Mouse (Mus musculus) midbrain, embryonic 12.5 days (tissue): ENCODE data around the gene A030003K21Rik. TPM values are rescaled to one million over a fixed set of nuclear protein-coding genes. Genes with fewer than 3 reads are reported as not detected.
"Not testable (repeated sequence)": the region's sequence is repeated elsewhere in the genome, so short reads cannot be mapped to it uniquely, and the experiment has no call there.

Source experiments
- ATAC-seq: fragments of 200-750 bp; cut with Nextera tagmentation; 2 replicates; pipeline ENCODE4 v1.8.0; 2017; ENCODE audit warnings: low read depth, moderate TSS enrichment, moderate library complexity; ENCODE audit not compliant: low FRiP score
- H3K27ac ChIP-seq: fragments of 300-500 bp; sonication (generic); replicated peaks from 2 replicates; pipeline ENCODE4 v1.5.1; 2016; ENCODE audit warnings: mild to moderate bottlenecking
- H3K27me3 ChIP-seq: fragments of 300-500 bp; sonication (generic); 2 replicates; pipeline ENCODE4 v1.6.1; 2016; ENCODE audit warnings: mild to moderate bottlenecking
- H3K36me3 ChIP-seq: fragments of 300-500 bp; sonication (generic); 2 replicates; pipeline ENCODE4 v1.6.1; 2016
- H3K4me1 ChIP-seq: fragments of 300-500 bp; sonication (generic); 2 replicates; pipeline ENCODE4 v1.6.1; 2016
- H3K4me2 ChIP-seq: fragments of 300-500 bp; sonication (generic); replicated peaks from 2 replicates; pipeline ENCODE4 v1.6.1; 2016; ENCODE audit warnings: mild to moderate bottlenecking, moderate library complexity
- H3K4me3 ChIP-seq: fragments of 300-500 bp; sonication (generic); 2 replicates; pipeline ENCODE4 v1.5.1; 2016; ENCODE audit warnings: mild to moderate bottlenecking
- H3K9ac ChIP-seq: fragments of 300-500 bp; sonication (generic); replicated peaks from 2 replicates; pipeline ENCODE4 v1.6.1; 2016; ENCODE audit warnings: mild to moderate bottlenecking, moderate library complexity
- H3K9me3 ChIP-seq: fragments of 300-500 bp; sonication (generic); 2 replicates; pipeline ENCODE4 v1.6.1; 2016; ENCODE audit warnings: mild to moderate bottlenecking
- WGBS: fragments of 180-500 bp; shearing (Covaris S2); methylation state at CpG from one replicate; pipeline ENCODE4 v1.1.7; 2016; 5-methylcytosine and 5-hydroxymethylcytosine counted together
- polyA plus RNA-seq: library from polyadenylated mRNA; unstranded; fragments of >200 nt; fragmentation: Nextera tagmentation; extraction: Ambion mirVana; gene quantifications from 2 replicates; pipeline ENCODE4 v1.2.1, GENCODE M21; 2016

The A030003K21Rik gene
- polyA plus RNA-seq: not detected in 2 replicates

GRCm38 (mm10) chr1:82943295-82943694 is at the start of gene A030003K21Rik:
TSS of gene A030003K21Rik (minus strand) at chr1:82943388.
- H3K9me3 ChIP-seq, H3K36me3 ChIP-seq, ATAC-seq, H3K27me3 ChIP-seq, H3K4me1 ChIP-seq, H3K27ac ChIP-seq, H3K9ac ChIP-seq, H3K4me3 ChIP-seq, H3K4me2 ChIP-seq: not testable (repeated sequence)
- WGBS: no CpG with 5 or more reads among the region's 6 CpGs

DNA sequence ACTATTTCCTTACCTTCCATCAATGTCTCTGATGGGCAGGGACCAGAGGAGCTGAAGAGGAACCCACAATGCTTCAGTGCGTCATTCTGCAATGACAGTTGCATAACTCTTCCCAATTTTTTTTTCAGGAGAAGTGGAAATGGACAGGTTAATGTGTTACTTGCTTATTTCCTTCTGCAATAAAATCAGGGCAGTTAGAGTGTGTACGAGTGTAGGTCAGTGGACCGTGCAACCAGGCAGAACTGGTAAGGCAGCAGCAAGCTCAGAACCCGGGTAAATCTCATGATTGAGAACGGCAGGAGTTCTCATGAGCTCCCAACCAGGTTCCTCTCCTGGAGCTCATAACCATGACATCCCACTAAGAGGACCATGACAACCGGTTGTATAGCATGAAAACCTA is 48.9 kb upstream of the A030003K21Rik start:
- Histone ChIP-seq H3K27ac (no peak overlapping the region), H3K4me1 (no peaks in the 10 kb centered on the region), H3K9ac (no peak overlapping the region), H3K27me3 (no peaks in the 10 kb centered on the region), H3K4me3 (no peak overlapping the region), H3K9me3 (no peaks in the 10 kb centered on the region), H3K36me3 (no peaks in the 10 kb centered on the region), H3K4me2 (no peak overlapping the region)
- WGBS: 86% methylated on average over 6 of the region's 6 CpGs
- no peak for ATAC-seq

DNA sequence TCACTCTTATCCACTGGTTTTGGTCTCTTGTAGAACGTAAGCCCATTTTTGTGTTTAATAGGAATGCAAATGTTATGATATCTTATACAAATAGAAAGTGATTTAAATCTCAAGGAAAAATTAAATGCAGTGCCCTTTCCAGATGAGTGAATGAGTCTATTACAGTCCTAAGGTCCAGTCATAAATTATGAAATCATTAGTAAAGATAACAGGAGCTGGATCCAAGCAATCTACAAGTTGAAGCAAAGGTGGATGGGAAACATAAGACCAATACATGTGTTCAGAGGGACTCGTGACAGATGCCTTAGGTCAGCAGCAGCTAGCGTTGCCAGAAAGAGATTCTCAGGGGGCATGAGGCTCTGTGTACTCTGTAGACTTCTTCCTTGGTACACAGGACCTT is 48.4 kb upstream of the A030003K21Rik start:
- no peak for ATAC-seq
- WGBS: 88% methylated on average over 3 of the region's 3 CpGs
- no peaks in the 10 kb centered on the region for H3K36me3 ChIP-seq
- no peaks in the 10 kb centered on the region for H3K4me1 ChIP-seq
- no peak overlapping the region for H3K4me3 ChIP-seq
- no peak overlapping the region for H3K4me2 ChIP-seq
- H3K27ac ChIP-seq: no peak overlapping the region
- no peaks in the 10 kb centered on the region for H3K27me3 ChIP-seq
- no peak overlapping the region for H3K9ac ChIP-seq
- no peaks in the 10 kb centered on the region for H3K9me3 ChIP-seq

- no peaks in the 10 kb centered on the region for H3K36me3 ChIP-seq
- H3K27ac ChIP-seq: no peak overlapping the region
- H3K9ac ChIP-seq: no peak overlapping the region
- H3K9me3 ChIP-seq: no peaks in the 10 kb centered on the region
- no peaks in the 10 kb centered on the region for H3K27me3 ChIP-seq
- 82% methylated on average over 4 of the region's 4 CpGs for WGBS
- no peaks in the 10 kb centered on the region for H3K4me1 ChIP-seq
- no peak overlapping the region for H3K4me2 ChIP-seq
- no peak for ATAC-seq
- H3K4me3 ChIP-seq: no peak overlapping the region
These were observed 47.9 kb upstream of the A030003K21Rik start for GRCm38 (mm10) chr1:82991062-82991461.

DNA sequence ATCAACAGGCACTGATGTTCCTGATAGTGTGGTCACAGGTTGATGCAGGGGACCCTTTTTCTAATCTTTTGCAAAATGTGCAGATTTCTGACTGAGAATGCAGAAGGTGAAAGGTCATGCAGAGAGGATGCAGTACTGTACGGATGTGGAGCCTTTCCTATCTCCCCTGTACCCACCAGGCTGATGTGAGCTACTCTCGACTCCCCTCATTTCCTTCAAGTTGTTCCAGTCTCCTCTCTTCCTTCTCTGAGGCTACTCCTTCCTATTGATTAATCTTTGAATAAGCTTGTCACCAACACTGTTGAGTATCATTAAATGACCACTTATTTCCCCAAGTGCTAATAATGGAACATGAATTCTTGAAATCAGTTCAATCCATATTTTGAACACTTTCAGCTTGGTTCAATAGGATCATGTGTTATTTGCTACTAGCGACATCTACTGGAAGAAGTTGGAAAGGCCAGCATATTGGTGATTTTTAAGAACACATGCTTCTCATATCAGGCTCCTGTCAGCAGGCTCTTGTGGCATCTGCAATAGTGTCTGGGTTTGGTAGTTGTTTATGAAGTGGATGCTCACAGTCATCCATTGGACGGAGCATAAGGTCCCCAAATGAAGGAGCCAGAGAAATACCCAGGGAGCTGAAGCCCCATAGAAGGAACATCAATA is 44.5 kb upstream of the A030003K21Rik start:
- Histone ChIP-seq H3K27me3 (no peaks in the 10 kb centered on the region), H3K9ac (no peak overlapping the region), H3K4me3 (no peak overlapping the region), H3K9me3 (0 out of 2 replicates have a peak, but pooled peaks cover 5% of the 10 kb centered on the region), H3K36me3 (no peaks in the 10 kb centered on the region), H3K4me1 (no peaks in the 10 kb centered on the region), H3K27ac (no peak overlapping the region), H3K4me2 (no peak overlapping the region)
- ATAC-seq: peak; percentile 54; the same call in 1 of the 2 replicates
- WGBS: 40% methylated on average over 4 of the region's 4 CpGs

DNA sequence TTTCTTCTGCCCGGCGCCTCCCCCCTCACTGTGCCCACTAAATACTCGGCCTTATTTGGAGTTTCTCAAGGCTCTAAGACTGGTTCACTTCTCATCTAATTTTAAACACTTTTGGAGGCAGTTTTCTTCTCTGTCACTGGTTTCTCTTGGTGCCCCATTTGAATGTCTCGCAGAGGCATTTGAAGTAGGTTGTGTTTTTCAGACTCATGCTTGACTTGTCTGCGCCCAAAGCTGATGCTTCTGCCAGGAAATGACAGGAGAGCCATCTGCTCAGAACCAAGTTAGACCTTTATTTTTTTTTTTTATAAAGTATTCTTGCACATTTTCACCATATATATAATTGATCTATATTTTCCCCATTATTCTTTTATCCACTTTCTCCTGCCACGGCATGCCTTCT is 43.5 kb upstream of the A030003K21Rik start:
- H3K9ac ChIP-seq: no peak overlapping the region
- no peak overlapping the region for H3K27ac ChIP-seq
- WGBS: 94% methylated on average over 6 of the region's 6 CpGs
- H3K4me3 ChIP-seq: no peak overlapping the region
- no peaks in the 10 kb centered on the region for H3K27me3 ChIP-seq
- H3K9me3 ChIP-seq: 0 out of 2 replicates have a peak, but pooled peaks cover 5% of the 10 kb centered on the region
- H3K4me2 ChIP-seq: no peak overlapping the region
- H3K36me3 ChIP-seq: no peaks in the 10 kb centered on the region
- ATAC-seq: no peak
- no peaks in the 10 kb centered on the region for H3K4me1 ChIP-seq

DNA sequence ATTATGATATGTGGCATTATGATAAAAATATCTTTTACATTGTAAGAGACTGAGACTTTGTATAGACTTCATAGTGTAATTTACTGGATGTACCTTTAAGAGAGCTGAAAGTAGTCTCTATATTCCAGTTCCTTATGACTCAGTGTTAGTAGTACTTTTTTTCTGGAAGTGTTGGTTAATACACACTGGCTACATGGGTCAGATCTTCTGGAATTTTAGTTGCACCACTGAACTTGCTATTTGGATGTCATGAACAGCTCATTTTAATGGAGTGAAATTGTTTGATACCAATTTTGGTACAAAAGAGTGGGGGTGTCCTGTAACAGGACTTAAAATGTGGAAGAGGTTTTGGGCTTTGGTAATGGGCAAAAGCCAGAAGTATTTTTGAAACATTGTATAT is 34.7 kb upstream of the A030003K21Rik start:
- no peak overlapping the region for H3K27ac ChIP-seq
- no peaks in the 10 kb centered on the region for H3K4me1 ChIP-seq
- no peak overlapping the region for H3K4me2 ChIP-seq
- no peaks in the 10 kb centered on the region for H3K9me3 ChIP-seq
- no peak for ATAC-seq
- no peak overlapping the region for H3K9ac ChIP-seq
- no peaks in the 10 kb centered on the region for H3K27me3 ChIP-seq
- H3K36me3 ChIP-seq: no peaks in the 10 kb centered on the region
- no peak overlapping the region for H3K4me3 ChIP-seq

DNA sequence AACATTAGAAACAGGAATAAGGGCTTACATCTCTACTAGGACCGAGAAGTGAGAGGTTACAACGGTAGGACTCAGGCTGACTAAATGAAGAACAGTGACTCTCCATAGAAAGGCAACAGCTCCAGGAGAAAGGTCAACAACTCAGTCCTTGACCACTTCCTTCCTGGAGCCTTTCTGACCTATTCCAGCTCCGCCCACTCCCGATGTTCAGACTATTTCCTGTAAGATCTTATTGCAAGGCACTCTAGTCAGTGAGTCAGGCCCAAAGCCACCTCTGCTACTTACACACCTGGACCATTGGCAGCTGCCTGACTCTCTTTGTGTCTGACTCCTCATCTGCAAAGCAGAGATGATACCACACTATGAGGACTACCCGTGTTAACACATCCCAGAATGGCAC is 32.6 kb upstream of the A030003K21Rik start:
- Histone ChIP-seq H3K4me3 (no peak overlapping the region), H3K9ac (no peak overlapping the region), H3K36me3 (no peaks in the 10 kb centered on the region), H3K27me3 (no peaks in the 10 kb centered on the region), H3K4me1 (no peaks in the 10 kb centered on the region), H3K27ac (no peak overlapping the region), H3K9me3 (no peaks in the 10 kb centered on the region), H3K4me2 (no peak overlapping the region)
- ATAC-seq: no peak
- 89% methylated on average over 5 of the region's 5 CpGs for WGBS

DNA sequence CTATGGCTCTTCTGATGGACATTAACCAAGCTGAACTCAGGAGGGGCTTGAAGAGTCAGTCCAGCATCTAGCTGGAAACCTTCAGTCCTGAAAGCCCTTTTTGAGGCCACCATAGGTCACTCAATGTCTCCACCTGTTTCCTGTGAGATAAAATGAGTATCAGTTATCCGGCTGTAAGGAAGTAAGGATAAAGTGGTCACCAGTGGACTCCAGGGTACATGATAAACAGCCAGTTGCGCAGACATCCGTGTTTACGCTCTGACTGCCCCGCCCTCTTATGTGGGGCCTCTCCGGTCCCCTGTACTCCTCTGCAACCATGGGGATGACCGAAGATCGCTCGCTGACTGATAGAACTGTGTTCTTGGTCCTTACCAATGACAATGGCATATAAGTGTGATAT is 31.2 kb upstream of the A030003K21Rik start:
- no peak for ATAC-seq

GRCm38 (mm10) chr1:82973901-82974300 is 30.7 kb upstream of the A030003K21Rik start:
- Histone ChIP-seq H3K9ac (no peak overlapping the region), H3K4me2 (no peak overlapping the region), H3K9me3 (no peaks in the 10 kb centered on the region), H3K27ac (no peak overlapping the region), H3K4me3 (no peak overlapping the region), H3K27me3 (no peaks in the 10 kb centered on the region), H3K4me1 (no peaks in the 10 kb centered on the region), H3K36me3 (no peaks in the 10 kb centered on the region)
- WGBS: 72% methylated on average over 6 of the region's 6 CpGs
- ATAC-seq: no peak

More for the DNA sequence above, 31.2 kb upstream of the A030003K21Rik start:
- WGBS: 89% methylated on average over 9 of the region's 9 CpGs
- Histone ChIP-seq H3K27ac (no peak overlapping the region), H3K36me3 (no peaks in the 10 kb centered on the region), H3K4me1 (no peaks in the 10 kb centered on the region), H3K9me3 (no peaks in the 10 kb centered on the region), H3K4me2 (no peak overlapping the region), H3K4me3 (no peak overlapping the region), H3K27me3 (no peaks in the 10 kb centered on the region), H3K9ac (no peak overlapping the region)

- H3K9me3 ChIP-seq: no peaks in the 10 kb centered on the region
- no peak overlapping the region for H3K27ac ChIP-seq
- H3K36me3 ChIP-seq: no peaks in the 10 kb centered on the region
- H3K4me1 ChIP-seq: no peaks in the 10 kb centered on the region
- H3K4me3 ChIP-seq: no peak overlapping the region
- ATAC-seq: no peak
- H3K9ac ChIP-seq: no peak overlapping the region
- 93% methylated on average over 1 of the region's 1 CpGs for WGBS
- H3K4me2 ChIP-seq: no peak overlapping the region
- H3K27me3 ChIP-seq: no peaks in the 10 kb centered on the region
These were observed 30.1 kb upstream of the A030003K21Rik start for GRCm38 (mm10) chr1:82973244-82973643.

DNA sequence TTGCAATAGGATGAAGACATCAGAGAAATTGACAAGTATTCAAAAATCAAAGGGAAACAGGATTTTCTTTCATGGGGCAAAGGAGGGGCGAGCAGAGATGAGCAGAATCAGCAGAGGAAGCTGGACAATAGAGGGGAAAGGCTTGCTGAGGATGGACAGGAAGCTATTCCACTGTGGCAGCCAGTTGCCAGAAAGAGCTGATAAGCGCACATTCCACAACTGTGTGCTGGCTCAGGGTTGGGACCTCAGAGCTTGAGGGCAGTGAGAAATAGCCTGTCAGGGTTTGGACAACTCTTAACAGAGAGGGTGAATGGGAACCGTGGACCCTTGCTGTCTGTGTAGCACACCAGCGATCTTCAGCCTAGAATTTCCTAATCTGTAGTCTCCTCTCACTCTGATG is 28.9 kb upstream of the A030003K21Rik start:
- Histone ChIP-seq H3K4me3 (no peak overlapping the region), H3K27me3 (no peaks in the 10 kb centered on the region), H3K4me2 (no peak overlapping the region), H3K9ac (no peak overlapping the region), H3K36me3 (no peaks in the 10 kb centered on the region), H3K9me3 (no peaks in the 10 kb centered on the region), H3K27ac (no peak overlapping the region), H3K4me1 (no peaks in the 10 kb centered on the region)
- WGBS: 51% methylated on average over 4 of the region's 4 CpGs
- no peak for ATAC-seq

DNA sequence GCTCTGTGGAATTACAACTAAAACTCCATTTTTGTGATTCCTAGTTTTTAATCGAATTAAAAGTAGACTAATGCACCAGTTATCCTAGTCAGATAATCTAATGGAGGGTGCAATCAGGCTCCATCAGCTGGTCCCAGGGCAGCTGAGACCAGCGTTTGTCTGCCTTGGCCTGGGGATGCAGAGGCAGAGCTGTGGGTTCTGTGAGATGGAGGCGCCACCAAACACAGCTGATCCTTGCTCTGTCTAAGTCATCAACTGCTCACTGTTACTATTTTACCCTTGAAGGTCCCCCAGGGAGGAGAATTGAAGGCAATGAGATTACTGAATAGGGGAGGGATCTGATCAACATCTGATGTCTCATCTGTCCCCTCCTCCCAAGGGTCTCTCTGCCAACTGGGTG is 23.2 kb upstream of the A030003K21Rik start:
- Histone ChIP-seq H3K9ac (no peak overlapping the region), H3K27me3 (no peaks in the 10 kb centered on the region), H3K36me3 (no peaks in the 10 kb centered on the region), H3K4me1 (no peaks in the 10 kb centered on the region), H3K9me3 (no peaks in the 10 kb centered on the region), H3K27ac (no peak overlapping the region), H3K4me3 (no peak overlapping the region), H3K4me2 (no peak overlapping the region)
- WGBS: 78% methylated on average over 3 of the region's 3 CpGs
- no peak for ATAC-seq
